Mouse (Mus musculus): ENCODE results near the gene Pam16.

- TF ChIP-seq CTCF (IDR thresholded peaks at IDR 0.05; ENCODE audit: low read depth, low read length): no peak
- TF ChIP-seq EP300 (IDR thresholded peaks at IDR 0.05; ENCODE audit: insufficient read depth, low read depth, low read length): no peak
Measured at GRCm38 (mm10) chr16:4649211-4649610, 24.4 kb upstream of the Pam16 start.
